Mouse (Mus musculus) hindbrain, embryonic 11.5 days (tissue): Measurements from ENCODE around the gene F2rl3. TPM values are rescaled to one million over a fixed set of nuclear protein-coding genes. Genes with fewer than 3 reads are reported as not detected.
A peak's percentile ranks its signal among the peaks of the same experiment; 100 is the strongest.

Experiments used
- ATAC-seq: fragments of 200-750 bp; cut with Nextera tagmentation; 2 replicates; pipeline ENCODE4 v1.8.0; 2017; ENCODE audit warnings: mild to moderate bottlenecking, moderate TSS enrichment, moderate library complexity; ENCODE audit not compliant: low FRiP score
- DNase-seq: peaks from one replicate; pipeline ENCODE4 v3.0.0-alpha.2; 2015; ENCODE audit warnings: low spot score
- H3K27ac ChIP-seq: fragments of 300-500 bp; sonication (generic); 2 replicates; pipeline ENCODE4 v1.5.1; 2014; ENCODE audit warnings: mild to moderate bottlenecking, low read depth, low read length
- H3K27me3 ChIP-seq: fragments of 300-500 bp; sonication (generic); 2 replicates; pipeline ENCODE4 v1.6.1; 2014; ENCODE audit warnings: mild to moderate bottlenecking, low read length, moderate library complexity, mixed read lengths; ENCODE audit not compliant: control insufficient read depth, insufficient read depth
- H3K36me3 ChIP-seq: fragments of 300-500 bp; sonication (generic); 2 replicates; pipeline ENCODE4 v1.6.1; 2014; ENCODE audit warnings: mild to moderate bottlenecking, low read length, moderate library complexity, mixed read lengths; ENCODE audit not compliant: control insufficient read depth, insufficient read depth
- H3K4me1 ChIP-seq: fragments of 300-500 bp; sonication (generic); replicated peaks from 2 replicates; pipeline ENCODE4 v1.6.1; 2014; ENCODE audit warnings: low read length, mixed read lengths; ENCODE audit not compliant: control insufficient read depth, insufficient read depth
- H3K4me2 ChIP-seq: fragments of 300-500 bp; sonication (generic); replicated peaks from 2 replicates; pipeline ENCODE4 v1.6.1; 2014; ENCODE audit warnings: mild to moderate bottlenecking, low read depth, low read length
- H3K4me3 ChIP-seq: fragments of 300-500 bp; sonication (generic); 2 replicates; pipeline ENCODE4 v1.5.1; 2014; ENCODE audit warnings: low read depth, low read length
- H3K9ac ChIP-seq: fragments of 300-500 bp; sonication (generic); 2 replicates; pipeline ENCODE4 v1.6.1; 2014; ENCODE audit warnings: low read depth, low read length
- H3K9me3 ChIP-seq: fragments of 300-500 bp; sonication (generic); 2 replicates; pipeline ENCODE4 v1.6.1; 2016; ENCODE audit warnings: low read length; ENCODE audit not compliant: control insufficient read depth
- WGBS: fragments of 180-500 bp; shearing (Covaris S2); extraction: QIAGEN DNeasy Blood & Tissue Kit; methylation state at CpG from one replicate; pipeline ENCODE4 v1.1.7; 2014; 5-methylcytosine and 5-hydroxymethylcytosine counted together
- polyA plus RNA-seq: library from polyadenylated mRNA; unstranded; fragments of >200 nt; fragmentation: Nextera tagmentation; extraction: Ambion mirVana; gene quantifications from 2 replicates; pipeline ENCODE4 v1.2.1, GENCODE M21; 2014

Gene F2rl3
- polyA plus RNA-seq, 1 experiment from 2014 or later: 0.91 TPM

DNA sequence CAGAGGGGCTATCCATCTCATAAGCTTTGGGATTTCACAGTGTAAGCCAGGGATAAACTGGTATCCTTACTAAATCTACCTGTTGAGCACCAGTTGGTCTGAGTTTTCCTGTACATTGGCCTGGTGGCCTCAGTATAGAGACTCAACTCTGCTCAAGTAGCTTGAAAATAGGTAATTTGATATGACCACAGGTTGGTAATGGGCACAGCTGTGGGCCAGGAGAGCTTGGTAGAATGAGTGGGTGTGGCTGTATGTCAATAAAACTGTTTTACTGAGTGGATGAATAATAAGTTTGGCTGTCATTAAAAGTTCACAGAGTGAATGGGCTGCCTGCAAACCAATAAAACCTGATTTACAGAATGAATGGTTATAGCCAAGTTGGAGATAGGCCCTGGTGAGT is 24.8 kb upstream of the F2rl3 start:
- Histone ChIP-seq H3K27ac (no peak overlapping the region), H3K36me3 (peaks cover 29% of the 10 kb centered on the region), H3K4me1 (no peaks in the 10 kb centered on the region), H3K27me3 (no peaks in the 10 kb centered on the region), H3K4me2 (no peak overlapping the region), H3K9me3 (no peaks in the 10 kb centered on the region), H3K4me3 (no peak overlapping the region), H3K9ac (no peak overlapping the region)
- DNase-seq (no peak), ATAC-seq (no peak)

DNA sequence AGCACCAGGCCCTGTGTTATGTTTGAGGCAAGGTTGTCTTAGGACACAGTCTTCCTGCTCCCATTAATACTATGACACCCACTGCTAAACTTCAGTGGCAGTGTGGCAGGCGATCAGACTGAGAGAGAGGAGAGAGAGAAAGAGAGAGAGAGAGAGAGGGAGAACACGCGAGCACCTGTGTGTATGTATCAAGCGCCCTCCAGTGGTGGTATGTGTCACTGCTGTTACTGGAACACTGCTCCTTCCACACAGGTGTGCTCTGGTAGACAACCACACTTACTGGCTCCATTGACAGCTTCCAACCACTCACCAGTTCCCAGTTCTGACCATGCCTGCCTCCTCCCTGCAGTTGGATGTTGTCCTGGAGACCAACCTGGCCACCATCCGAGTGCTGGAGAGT is 15.6 kb upstream of the F2rl3 start:
- H3K27me3 ChIP-seq: no peaks in the 10 kb centered on the region
- no peak overlapping the region for H3K27ac ChIP-seq
- H3K9ac ChIP-seq: no peak overlapping the region
- no peaks in the 10 kb centered on the region for H3K9me3 ChIP-seq
- no peak overlapping the region for H3K4me2 ChIP-seq
- no peaks in the 10 kb centered on the region for H3K4me1 ChIP-seq
- WGBS: 41% methylated on average over 5 of the region's 5 CpGs
- DNase-seq: peak; percentile 58
- peak; percentile 41; the same call in 1 of the 2 replicates for ATAC-seq
- H3K4me3 ChIP-seq: no peak overlapping the region
- H3K36me3 ChIP-seq: peaks cover 23% of the 10 kb centered on the region

DNA sequence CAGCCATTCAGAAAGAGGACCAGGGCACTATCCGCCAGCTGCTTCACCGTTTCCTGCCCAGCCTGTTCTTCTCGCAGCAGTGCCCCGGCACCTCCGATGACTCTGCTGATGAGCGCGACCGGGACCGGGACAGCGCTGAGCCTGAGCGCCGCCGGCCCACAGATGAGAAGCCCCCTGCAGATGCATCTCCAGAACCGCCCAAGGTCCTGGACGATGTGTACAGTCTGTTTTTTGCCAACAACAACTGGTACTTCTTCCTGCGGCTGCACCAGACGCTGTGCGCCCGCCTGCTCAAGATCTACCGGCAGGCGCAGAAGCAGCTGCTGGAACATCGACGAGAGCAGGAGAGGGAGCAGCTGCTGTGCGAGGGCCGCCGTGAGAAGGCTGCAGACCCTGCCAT is 11.8 kb upstream of the F2rl3 start:
- 95% methylated on average over 26 of the region's 26 CpGs for WGBS
- Histone ChIP-seq H3K27me3 (no peaks in the 10 kb centered on the region), H3K4me1 (no peaks in the 10 kb centered on the region), H3K36me3 (peaks cover 29% of the 10 kb centered on the region), H3K9ac (no peak overlapping the region), H3K9me3 (no peaks in the 10 kb centered on the region), H3K27ac (no peak overlapping the region), H3K4me3 (no peak overlapping the region), H3K4me2 (no peak overlapping the region)
- ATAC-seq (no peak), DNase-seq (no peak)

DNA sequence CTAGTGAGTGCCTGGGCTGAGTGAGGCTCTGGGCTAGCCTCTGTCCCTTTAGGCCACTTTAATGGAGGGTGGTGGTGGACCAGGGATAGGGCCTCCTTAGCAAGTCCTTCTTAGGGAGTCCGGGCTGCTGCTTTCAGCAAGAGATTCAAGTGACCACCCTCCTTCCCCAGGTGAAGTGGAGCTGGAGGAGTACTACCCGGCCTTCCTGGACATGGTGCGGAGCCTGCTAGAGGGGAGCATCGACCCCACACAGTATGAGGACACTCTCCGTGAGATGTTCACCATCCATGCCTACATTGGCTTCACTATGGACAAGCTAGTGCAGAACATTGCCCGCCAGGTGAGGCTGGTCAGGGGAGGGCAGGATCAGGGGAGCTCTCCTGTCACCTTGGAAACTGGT is 11.4 kb upstream of the F2rl3 start:
- peaks cover 29% of the 10 kb centered on the region for H3K36me3 ChIP-seq
- 94% methylated on average over 6 of the region's 6 CpGs for WGBS
- ATAC-seq (no peak), DNase-seq (no peak)
- no peaks in the 10 kb centered on the region for H3K9me3 ChIP-seq
- H3K4me2 ChIP-seq: no peak overlapping the region
- no peak overlapping the region for H3K27ac ChIP-seq
- H3K4me3 ChIP-seq: no peak overlapping the region
- H3K9ac ChIP-seq: no peak overlapping the region
- no peaks in the 10 kb centered on the region for H3K4me1 ChIP-seq
- H3K27me3 ChIP-seq: no peaks in the 10 kb centered on the region

DNA sequence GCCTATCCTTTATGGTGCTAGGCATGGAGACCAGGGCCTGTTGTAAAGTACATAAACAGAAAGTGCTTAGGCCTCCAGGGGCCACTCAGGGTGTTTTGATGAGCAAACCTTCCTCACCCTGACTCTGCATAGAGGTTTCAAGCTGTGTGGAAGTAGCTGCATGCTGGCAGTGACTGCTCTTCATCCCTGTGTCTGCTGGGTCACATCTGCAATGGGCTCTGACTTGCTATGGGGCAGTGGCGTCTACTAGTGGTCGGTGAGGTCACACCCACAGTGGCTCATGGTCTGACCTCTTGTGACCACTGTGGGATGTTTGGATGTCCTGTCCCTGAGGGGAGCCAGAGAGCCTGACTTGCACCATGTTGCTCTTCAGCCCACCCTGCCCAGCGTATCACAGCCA is 10.6 kb upstream of the F2rl3 start:
- H3K27me3 ChIP-seq: no peaks in the 10 kb centered on the region
- H3K4me3 ChIP-seq: no peak overlapping the region
- DNase-seq (no peak), ATAC-seq (no peak)
- H3K9me3 ChIP-seq: no peaks in the 10 kb centered on the region
- H3K4me1 ChIP-seq: no peaks in the 10 kb centered on the region
- 86% methylated on average over 3 of the region's 3 CpGs for WGBS
- peaks cover 32% of the 10 kb centered on the region for H3K36me3 ChIP-seq
- no peak overlapping the region for H3K9ac ChIP-seq
- no peak overlapping the region for H3K27ac ChIP-seq
- no peak overlapping the region for H3K4me2 ChIP-seq

DNA sequence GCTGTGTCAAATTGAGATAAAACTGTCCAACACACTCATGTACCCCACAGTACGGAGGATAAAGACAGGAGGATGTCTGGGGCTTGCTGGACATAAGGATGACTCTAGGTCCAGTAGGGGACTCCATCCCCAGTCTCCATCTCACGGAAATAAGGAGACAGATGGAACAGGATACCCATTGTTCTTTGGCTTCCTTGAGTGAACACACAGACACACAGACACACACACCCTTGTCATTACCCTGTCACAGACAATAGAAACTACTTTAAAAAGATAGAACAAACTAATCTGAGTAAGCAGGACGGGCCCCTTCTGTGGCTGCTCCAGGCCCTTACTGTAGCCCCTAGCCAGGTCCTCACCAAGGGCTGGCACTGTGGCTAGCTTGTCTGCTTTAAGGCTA is 9.4 kb upstream of the F2rl3 start:
- WGBS: 85% methylated on average over 3 of the region's 3 CpGs
- ATAC-seq: no peak

DNA sequence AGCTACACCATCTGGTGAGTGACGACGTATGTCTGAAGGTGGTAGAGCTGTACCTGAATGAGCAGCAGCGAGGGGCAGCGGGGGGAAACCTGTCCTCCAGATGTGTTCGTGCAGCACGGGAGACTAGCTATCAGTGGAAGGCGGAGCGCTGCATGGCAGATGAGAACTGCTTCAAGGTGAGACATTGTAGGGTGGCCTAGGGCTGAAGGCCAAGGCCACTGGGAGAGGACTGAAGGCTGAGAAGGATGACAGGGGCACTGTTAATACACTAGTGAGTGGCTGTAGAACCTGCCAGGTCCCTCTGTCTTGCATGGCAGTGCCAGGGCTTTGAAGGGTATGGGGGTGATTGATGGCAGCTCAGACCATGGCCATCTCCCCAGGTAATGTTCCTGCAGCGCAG is 8.5 kb upstream of the F2rl3 start:
- Histone ChIP-seq H3K9me3 (no peaks in the 10 kb centered on the region), H3K4me1 (no peaks in the 10 kb centered on the region), H3K36me3 (peaks cover 32% of the 10 kb centered on the region), H3K4me2 (no peak overlapping the region), H3K27ac (no peak overlapping the region), H3K4me3 (no peak overlapping the region), H3K27me3 (no peaks in the 10 kb centered on the region), H3K9ac (no peak overlapping the region)
- no peak for ATAC-seq
- no peak for DNase-seq
- WGBS: 97% methylated on average over 9 of the region's 9 CpGs

More for the DNA sequence above, 9.4 kb upstream of the F2rl3 start:
- H3K4me2 ChIP-seq: no peak overlapping the region
- H3K4me1 ChIP-seq: no peaks in the 10 kb centered on the region
- no peak for DNase-seq
- no peak overlapping the region for H3K4me3 ChIP-seq
- H3K9me3 ChIP-seq: no peaks in the 10 kb centered on the region
- no peak overlapping the region for H3K27ac ChIP-seq
- H3K36me3 ChIP-seq: peaks cover 33% of the 10 kb centered on the region
- H3K27me3 ChIP-seq: no peaks in the 10 kb centered on the region
- no peak overlapping the region for H3K9ac ChIP-seq

DNA sequence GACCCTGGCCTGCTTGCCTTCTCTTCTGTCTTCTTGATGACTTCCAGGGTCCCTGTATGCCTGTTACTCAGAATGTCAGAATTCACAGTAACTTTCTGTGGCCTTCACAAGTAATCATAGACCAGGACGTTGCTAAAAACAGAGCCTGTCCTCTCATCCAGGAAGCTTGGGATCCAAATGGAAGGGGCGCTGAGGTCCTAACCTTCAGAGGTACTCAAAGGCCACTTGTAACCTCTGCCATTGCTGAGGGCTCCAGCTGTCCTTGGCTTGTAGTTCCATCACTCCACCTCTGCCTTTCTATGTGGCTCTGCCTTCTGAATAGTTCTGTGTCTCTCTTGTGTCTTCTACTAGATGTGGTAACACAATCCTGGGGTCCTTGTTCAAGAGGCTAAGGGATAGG is 7.9 kb upstream of the F2rl3 start:
- Histone ChIP-seq H3K27me3 (no peaks in the 10 kb centered on the region), H3K9ac (no peak overlapping the region), H3K4me2 (no peak overlapping the region), H3K27ac (no peak overlapping the region), H3K9me3 (no peaks in the 10 kb centered on the region), H3K4me1 (no peaks in the 10 kb centered on the region), H3K36me3 (peaks cover 28% of the 10 kb centered on the region), H3K4me3 (no peak overlapping the region)
- no peak for ATAC-seq
- 94% methylated on average over 2 of the region's 2 CpGs for WGBS
- DNase-seq: no peak

DNA sequence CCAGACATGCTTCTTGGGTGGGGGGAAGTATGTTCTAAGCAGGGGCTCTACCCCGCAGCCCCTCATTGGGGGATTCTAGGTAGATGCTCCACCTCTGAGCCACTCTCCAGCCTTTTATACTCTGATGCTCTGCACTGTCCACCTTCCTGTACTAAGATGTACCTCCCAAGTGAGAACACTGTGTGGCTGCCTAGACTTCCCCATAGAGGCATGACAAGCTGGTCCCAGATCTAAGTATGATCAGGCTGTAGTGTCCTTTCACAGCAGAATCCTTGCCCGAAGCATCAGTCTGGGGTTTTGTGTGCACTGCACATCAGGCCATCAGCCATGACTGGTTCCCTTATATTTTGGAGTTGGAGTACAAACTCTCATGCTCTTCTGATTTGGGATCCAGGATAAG is 5.6 kb upstream of the F2rl3 start:
- Histone ChIP-seq H3K4me2 (no peak overlapping the region), H3K4me1 (no peaks in the 10 kb centered on the region), H3K27ac (no peak overlapping the region), H3K27me3 (no peaks in the 10 kb centered on the region), H3K9me3 (no peaks in the 10 kb centered on the region), H3K4me3 (no peak overlapping the region), H3K36me3 (peaks cover 18% of the 10 kb centered on the region), H3K9ac (no peak overlapping the region)
- DNase-seq (no peak), ATAC-seq (no peak)
- 100% methylated on average over 2 of the region's 2 CpGs for WGBS
